Mouse (Mus musculus) hindbrain, embryonic 14.5 days (tissue): ENCODE results near the gene Cdk5rap2. TPM values are rescaled to one million over a fixed set of nuclear protein-coding genes. Genes with fewer than 3 reads are reported as not detected.

ENCODE experiments used
- ATAC-seq: fragments of 200-750 bp; cut with Nextera tagmentation; 2 replicates; pipeline ENCODE4 v1.8.0; 2017; ENCODE audit warnings: moderate number of reproducible peaks, mild to moderate bottlenecking, moderate TSS enrichment, moderate library complexity; ENCODE audit not compliant: low FRiP score
- DNase-seq: peaks from one replicate; pipeline ENCODE4 v3.0.0-alpha.2; 2015; ENCODE audit warnings: low spot score
- H3K27ac ChIP-seq: fragments of 300-500 bp; sonication (generic); 2 replicates; pipeline ENCODE4 v1.5.1; 2014; ENCODE audit warnings: mild to moderate bottlenecking, moderate library complexity
- H3K27me3 ChIP-seq: fragments of 300-500 bp; sonication (generic); 2 replicates; pipeline ENCODE4 v1.6.1; 2014; ENCODE audit warnings: mild to moderate bottlenecking, low read length, mixed read lengths; ENCODE audit not compliant: control insufficient read depth, insufficient read depth
- H3K36me3 ChIP-seq: fragments of 300-500 bp; sonication (generic); replicated peaks from 2 replicates; pipeline ENCODE4 v1.6.1; 2014; ENCODE audit not compliant: control insufficient read depth, insufficient read depth
- H3K4me1 ChIP-seq: fragments of 300-500 bp; sonication (generic); replicated peaks from 2 replicates; pipeline ENCODE4 v1.6.1; 2014; ENCODE audit warnings: antibody characterized with exemption, low read length, mixed read lengths; ENCODE audit not compliant: control insufficient read depth, insufficient read depth
- H3K4me2 ChIP-seq: fragments of 300-500 bp; sonication (generic); replicated peaks from 2 replicates; pipeline ENCODE4 v1.6.1; 2014; ENCODE audit warnings: mild to moderate bottlenecking, moderate library complexity
- H3K4me3 ChIP-seq: fragments of 300-500 bp; sonication (generic); replicated peaks from 2 replicates; pipeline ENCODE4 v1.5.1; 2014; ENCODE audit warnings: mild to moderate bottlenecking, low read length
- H3K9ac ChIP-seq: fragments of 300-500 bp; sonication (generic); 2 replicates; pipeline ENCODE4 v1.6.1; 2014
- H3K9me3 ChIP-seq: fragments of 300-500 bp; sonication (generic); 2 replicates; pipeline ENCODE4 v1.6.1; 2016; ENCODE audit warnings: low read length; ENCODE audit not compliant: control insufficient read depth
- WGBS: fragments of 180-500 bp; shearing (Covaris S2); extraction: QIAGEN DNeasy Blood & Tissue Kit; methylation state at CpG from one replicate; pipeline ENCODE4 v1.1.7; 2014; 5-methylcytosine and 5-hydroxymethylcytosine counted together
- polyA plus RNA-seq: library from polyadenylated mRNA; unstranded; fragments of >200 nt; fragmentation: Nextera tagmentation; extraction: Ambion mirVana; gene quantifications from 2 replicates; pipeline ENCODE4 v1.2.1, GENCODE M21; 2014

The Cdk5rap2 gene
- polyA plus RNA-seq, 1 experiment from 2014 or later: 13.3 TPM

DNA sequence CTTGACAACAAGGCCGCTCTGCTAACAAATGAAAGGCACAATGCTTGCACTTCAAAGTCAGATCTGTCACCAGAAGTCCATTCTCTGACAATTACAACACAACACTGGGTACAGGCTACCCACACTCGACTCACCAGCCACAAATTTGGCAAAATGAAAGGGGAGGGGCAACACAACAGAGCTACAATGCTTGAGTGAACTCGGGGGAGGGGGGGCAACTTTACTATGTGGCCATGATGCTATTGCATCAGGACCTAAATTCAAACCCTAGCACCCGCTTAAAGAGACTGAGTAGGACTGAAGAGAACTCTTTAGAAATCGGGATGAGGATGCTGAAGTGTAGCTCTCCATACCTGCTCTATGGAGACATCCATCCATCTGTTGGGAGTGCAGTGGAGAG lies 10.8 kb downstream of the Cdk5rap2 start:
- H3K4me1 ChIP-seq: peaks cover 4% of the 10 kb centered on the region; the same call in 1 of the 2 replicates
- no peak overlapping the region for H3K4me2 ChIP-seq
- H3K9ac ChIP-seq: no peak overlapping the region
- ATAC-seq (no peak), DNase-seq (no peak)
- H3K4me3 ChIP-seq: no peak overlapping the region
- 80% methylated on average over 5 of the region's 5 CpGs for WGBS
- no peaks in the 10 kb centered on the region for H3K9me3 ChIP-seq
- H3K27ac ChIP-seq: 0 out of 2 replicates have a peak overlapping the region, but pooled peaks have one; percentile 27
- H3K36me3 ChIP-seq: 0 out of 2 replicates have a peak, but pooled peaks cover 10% of the 10 kb centered on the region
- H3K27me3 ChIP-seq: no peaks in the 10 kb centered on the region

DNA sequence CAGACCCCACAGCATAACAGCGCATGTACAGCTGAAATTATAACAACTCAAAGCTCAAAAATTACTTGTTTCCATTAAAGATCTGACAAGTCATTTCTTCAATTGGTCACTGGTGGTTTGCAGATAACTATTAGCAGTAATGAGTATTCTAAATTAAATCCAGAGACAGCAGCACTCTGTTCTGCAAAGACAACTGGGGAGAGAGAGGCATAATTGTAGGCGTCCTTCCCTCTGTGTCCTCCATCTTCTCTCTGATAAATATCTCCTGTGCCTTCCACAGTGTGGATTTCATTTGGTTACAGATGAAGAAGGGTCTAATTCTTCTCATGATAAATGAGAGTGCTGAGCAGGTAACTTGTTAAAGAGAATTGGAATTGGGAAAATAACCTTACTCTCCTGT lies 11.2 kb downstream of the Cdk5rap2 start:
- Histone ChIP-seq H3K9ac (no peak overlapping the region), H3K27me3 (no peaks in the 10 kb centered on the region), H3K27ac (0 out of 2 replicates have a peak overlapping the region, but pooled peaks have one; percentile 27), H3K9me3 (no peaks in the 10 kb centered on the region), H3K36me3 (0 out of 2 replicates have a peak, but pooled peaks cover 10% of the 10 kb centered on the region), H3K4me2 (no peak overlapping the region), H3K4me1 (peaks cover 4% of the 10 kb centered on the region; the same call in 1 of the 2 replicates), H3K4me3 (no peak overlapping the region)
- ATAC-seq (peak; percentile 19; the same call in 1 of the 2 replicates), DNase-seq (no peak)
- 69% methylated on average over 2 of the region's 2 CpGs for WGBS

DNA sequence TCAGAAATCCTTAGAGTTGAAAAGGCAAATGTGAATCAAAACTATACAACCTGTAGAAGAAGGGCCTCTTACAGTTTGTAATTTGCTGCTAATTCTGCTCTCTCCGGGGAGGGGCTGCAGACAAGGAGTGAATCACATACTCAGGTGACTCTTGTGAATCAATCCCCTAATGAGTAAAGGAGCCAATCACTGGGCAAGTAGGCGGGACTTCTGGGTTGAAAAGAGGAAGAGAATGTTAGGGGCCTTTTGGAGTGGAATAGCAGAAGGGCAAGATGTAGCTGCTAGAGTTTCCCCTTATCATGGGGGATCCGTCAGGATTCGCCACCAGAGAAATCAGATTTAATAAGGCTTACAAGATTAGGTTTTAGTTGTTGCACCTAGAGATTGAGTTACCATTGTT lies 12.2 kb downstream of the Cdk5rap2 start:
- no peak for ATAC-seq
- WGBS: 81% methylated on average over 4 of the region's 4 CpGs
- no peak for DNase-seq
- no peaks in the 10 kb centered on the region for H3K9me3 ChIP-seq
- 0 out of 2 replicates have a peak, but pooled peaks cover 10% of the 10 kb centered on the region for H3K36me3 ChIP-seq
- H3K27ac ChIP-seq: no peak overlapping the region
- no peaks in the 10 kb centered on the region for H3K27me3 ChIP-seq
- H3K4me1 ChIP-seq: peaks cover 4% of the 10 kb centered on the region; the same call in 1 of the 2 replicates
- H3K4me3 ChIP-seq: no peak overlapping the region
- no peak overlapping the region for H3K4me2 ChIP-seq
- H3K9ac ChIP-seq: no peak overlapping the region

DNA sequence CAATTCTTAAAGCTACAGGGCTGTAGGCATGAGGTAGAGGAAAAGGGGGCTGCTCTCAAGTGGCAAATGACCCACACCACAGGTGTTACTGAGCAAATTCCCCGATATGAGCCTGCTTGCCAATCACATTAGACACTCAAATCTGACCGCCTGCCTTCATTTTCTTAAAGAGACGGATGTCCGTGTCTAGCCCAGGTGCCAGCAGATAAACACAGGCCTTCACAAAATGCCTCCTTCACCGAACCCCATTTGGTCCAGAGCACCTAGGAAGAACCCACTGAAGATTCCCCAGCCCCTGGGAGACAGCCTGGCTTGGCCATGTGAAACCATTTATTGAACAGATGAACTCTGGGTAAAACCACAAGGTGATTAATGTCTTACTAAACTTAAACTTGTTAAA lies 13.5 kb downstream of the Cdk5rap2 start:
- no peak overlapping the region for H3K4me3 ChIP-seq
- H3K4me2 ChIP-seq: no peak overlapping the region
- H3K9ac ChIP-seq: no peak overlapping the region
- no peak overlapping the region for H3K27ac ChIP-seq
- 91% methylated on average over 5 of the region's 5 CpGs for WGBS
- H3K36me3 ChIP-seq: 0 out of 2 replicates have a peak, but pooled peaks cover 10% of the 10 kb centered on the region
- H3K9me3 ChIP-seq: no peaks in the 10 kb centered on the region
- no peaks in the 10 kb centered on the region for H3K27me3 ChIP-seq
- no peak for ATAC-seq
- DNase-seq: no peak
- peaks cover 4% of the 10 kb centered on the region; the same call in 1 of the 2 replicates for H3K4me1 ChIP-seq

DNA sequence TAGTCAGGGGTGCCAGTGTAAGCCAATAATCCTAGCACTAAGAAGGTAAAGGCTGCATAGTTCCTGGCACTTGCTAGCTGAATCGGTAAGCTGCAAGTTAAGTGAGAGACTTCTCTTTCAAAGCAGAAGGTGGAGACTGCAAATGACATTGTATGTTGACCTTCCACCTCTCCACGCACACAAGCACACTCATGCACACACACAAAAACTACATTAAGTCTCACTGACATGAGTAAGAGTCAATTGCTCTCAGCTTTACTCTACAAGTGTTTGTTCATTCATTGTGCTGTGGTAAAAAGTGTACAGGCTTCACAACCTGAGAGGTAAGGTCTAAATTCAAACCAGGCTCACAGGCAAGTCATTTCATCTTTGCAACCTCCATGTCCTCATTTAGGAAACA lies 15.5 kb downstream of the Cdk5rap2 start:
- H3K27ac ChIP-seq: no peak overlapping the region
- ATAC-seq (no peak), DNase-seq (no peak)
- H3K27me3 ChIP-seq: no peaks in the 10 kb centered on the region
- 95% methylated on average over 2 of the region's 2 CpGs for WGBS
- H3K4me1 ChIP-seq: 0 out of 2 replicates have a peak, but pooled peaks cover 4% of the 10 kb centered on the region
- H3K9me3 ChIP-seq: no peaks in the 10 kb centered on the region
- H3K4me2 ChIP-seq: no peak overlapping the region
- H3K4me3 ChIP-seq: no peak overlapping the region
- H3K9ac ChIP-seq: no peak overlapping the region
- H3K36me3 ChIP-seq: 0 out of 2 replicates have a peak, but pooled peaks cover 2% of the 10 kb centered on the region

DNA sequence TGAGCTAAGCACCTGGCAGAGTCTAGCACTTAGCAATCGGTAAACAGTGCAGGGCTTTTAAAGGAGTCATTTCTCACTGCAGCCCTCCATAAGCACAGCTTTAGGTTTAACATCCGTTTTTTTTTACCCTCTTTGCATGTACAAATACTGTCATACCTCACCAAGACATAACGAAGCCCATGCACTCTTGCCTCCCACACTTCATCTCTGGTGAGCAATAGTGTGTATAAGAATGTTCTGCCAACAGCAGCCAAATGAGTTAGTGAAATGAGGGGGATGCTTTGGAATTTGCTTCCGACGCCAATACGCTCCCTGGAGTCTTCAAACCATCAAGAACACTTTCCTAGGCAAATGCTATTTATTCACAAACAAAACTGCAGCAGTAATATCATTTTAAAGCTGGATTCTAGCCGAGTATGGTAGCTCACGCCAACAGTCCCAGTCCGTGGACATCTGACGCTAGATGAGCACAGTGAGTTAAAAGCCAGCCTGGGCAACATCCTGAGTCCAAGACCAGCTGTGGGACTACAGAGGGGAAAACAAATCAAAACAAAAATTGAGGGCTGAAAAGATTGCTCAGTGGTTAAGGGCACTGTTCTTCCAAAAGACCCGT lies 18.4 kb downstream of the Cdk5rap2 start:
- ATAC-seq (no peak), DNase-seq (no peak)
- Histone ChIP-seq H3K27ac (no peak overlapping the region), H3K4me2 (no peak overlapping the region), H3K4me1 (no peaks in the 10 kb centered on the region), H3K9me3 (no peaks in the 10 kb centered on the region), H3K9ac (no peak overlapping the region), H3K27me3 (no peaks in the 10 kb centered on the region), H3K4me3 (no peak overlapping the region), H3K36me3 (no peaks in the 10 kb centered on the region)
- 84% methylated on average over 11 of the region's 11 CpGs for WGBS

DNA sequence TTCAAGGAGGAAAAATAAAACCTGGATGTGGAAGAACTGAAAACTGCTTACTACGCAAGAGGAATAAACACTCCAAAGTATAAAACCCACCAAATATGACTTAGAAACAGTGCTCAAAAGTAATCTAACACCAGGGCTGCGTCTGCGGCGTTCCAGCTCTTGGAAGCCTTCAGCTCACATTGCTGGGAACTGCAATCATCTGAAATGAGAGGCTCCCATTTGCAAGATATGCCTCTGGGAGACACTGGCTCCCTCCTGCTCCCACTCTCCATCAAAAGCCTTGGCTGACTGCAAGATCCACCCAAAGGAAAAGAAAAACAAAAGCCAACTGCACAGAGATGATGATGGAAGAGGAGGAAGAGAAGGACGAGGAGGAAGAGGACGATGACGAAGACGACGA lies 19.2 kb downstream of the Cdk5rap2 start:
- 87% methylated on average over 9 of the region's 9 CpGs for WGBS
- H3K27me3 ChIP-seq: no peaks in the 10 kb centered on the region

DNA sequence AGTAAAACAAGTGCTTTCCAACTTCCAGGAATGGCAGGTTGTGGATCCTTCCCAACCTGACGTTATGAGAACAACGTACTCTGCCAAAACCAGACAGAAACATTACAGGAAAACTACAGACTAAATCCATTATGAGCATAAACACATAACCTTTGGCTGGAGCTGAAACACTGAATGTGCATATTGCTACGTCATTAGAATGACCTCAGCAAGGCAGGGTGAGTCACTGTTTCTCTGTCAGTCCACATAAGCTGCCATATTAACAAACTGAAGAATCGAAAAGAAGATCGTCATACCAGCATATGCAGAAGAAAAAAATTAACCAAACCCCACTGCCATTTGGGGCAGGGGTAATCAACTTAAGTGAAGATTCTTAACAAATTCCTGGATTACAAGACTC lies 24.0 kb downstream of the Cdk5rap2 start:
- Histone ChIP-seq H3K27me3 (no peaks in the 10 kb centered on the region), H3K36me3 (no peaks in the 10 kb centered on the region), H3K4me3 (no peak overlapping the region), H3K27ac (no peak overlapping the region), H3K9ac (no peak overlapping the region), H3K4me2 (no peak overlapping the region), H3K9me3 (no peaks in the 10 kb centered on the region), H3K4me1 (no peaks in the 10 kb centered on the region)
- WGBS: 91% methylated on average over 5 of the region's 5 CpGs
- no peak for DNase-seq
- ATAC-seq: no peak

More for the DNA sequence above, 19.2 kb downstream of the Cdk5rap2 start:
- DNase-seq (no peak), ATAC-seq (no peak)
- Histone ChIP-seq H3K9me3 (no peaks in the 10 kb centered on the region), H3K4me2 (no peak overlapping the region), H3K4me1 (no peaks in the 10 kb centered on the region), H3K9ac (no peak overlapping the region), H3K4me3 (no peak overlapping the region), H3K27ac (no peak overlapping the region), H3K36me3 (no peaks in the 10 kb centered on the region)

DNA sequence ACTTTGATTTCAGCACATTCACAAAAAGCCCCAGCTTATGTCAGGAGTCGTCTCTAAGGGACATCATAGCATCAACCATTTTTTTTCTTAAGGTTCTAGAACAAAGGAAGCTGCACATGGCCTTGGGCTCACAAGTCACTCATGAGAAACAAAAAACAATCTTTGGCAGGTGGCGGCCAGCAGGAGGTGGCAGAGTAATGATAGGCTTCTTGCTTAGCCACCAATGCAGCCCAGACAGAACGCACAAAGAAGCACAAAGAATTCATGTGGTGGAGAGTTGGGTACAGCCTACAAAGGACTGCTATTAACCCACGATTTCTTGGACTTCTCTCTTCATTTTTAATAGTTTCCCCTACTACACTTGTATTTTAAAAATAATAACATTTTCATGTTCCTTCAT lies 32.9 kb downstream of the Cdk5rap2 start:
- WGBS: 59% methylated on average over 4 of the region's 4 CpGs

More for the DNA sequence above, 32.9 kb downstream of the Cdk5rap2 start:
- no peaks in the 10 kb centered on the region for H3K4me1 ChIP-seq
- ATAC-seq: peak; percentile 55; the same call in 1 of the 2 replicates
- no peak for DNase-seq
- H3K9ac ChIP-seq: no peak overlapping the region
- H3K9me3 ChIP-seq: no peaks in the 10 kb centered on the region
- no peak overlapping the region for H3K4me3 ChIP-seq
- H3K27ac ChIP-seq: no peak overlapping the region
- no peak overlapping the region for H3K4me2 ChIP-seq
- H3K36me3 ChIP-seq: no peaks in the 10 kb centered on the region; the same call in none of the 2 replicates
- H3K27me3 ChIP-seq: no peaks in the 10 kb centered on the region
